Mouse (Mus musculus) gastrocnemius, postnatal 14 days (tissue): Measurements from ENCODE around the gene Ttc7. TPM values are rescaled to one million over a fixed set of nuclear protein-coding genes. Genes with fewer than 3 reads are reported as not detected.
"Not testable (repeated sequence)": the region's sequence is repeated elsewhere in the genome, so short reads cannot be mapped to it uniquely, and the experiment has no call there.

ENCODE experiments used
- DNase-seq: peaks from one replicate; pipeline ENCODE4 v3.0.0; 2021; ENCODE audit warnings: mixed read lengths
- intact Hi-C: fragments of 180-260 bp; cut with DNase I; formaldehyde crosslinking; loops from one replicate; pipeline ENCODE4 v1.15.1; 2025; ENCODE audit warnings: low total_unique reads
- total RNA-seq, 2 experiments: library from RNA; stranded (reverse); gene quantifications; 2 replicates each; pipeline ENCODE4 v1.2.3; 2021

The Ttc7 gene
- total RNA-seq, 2 experiments from 2014 or later, result 13.2 to 14.5 TPM

DNA sequence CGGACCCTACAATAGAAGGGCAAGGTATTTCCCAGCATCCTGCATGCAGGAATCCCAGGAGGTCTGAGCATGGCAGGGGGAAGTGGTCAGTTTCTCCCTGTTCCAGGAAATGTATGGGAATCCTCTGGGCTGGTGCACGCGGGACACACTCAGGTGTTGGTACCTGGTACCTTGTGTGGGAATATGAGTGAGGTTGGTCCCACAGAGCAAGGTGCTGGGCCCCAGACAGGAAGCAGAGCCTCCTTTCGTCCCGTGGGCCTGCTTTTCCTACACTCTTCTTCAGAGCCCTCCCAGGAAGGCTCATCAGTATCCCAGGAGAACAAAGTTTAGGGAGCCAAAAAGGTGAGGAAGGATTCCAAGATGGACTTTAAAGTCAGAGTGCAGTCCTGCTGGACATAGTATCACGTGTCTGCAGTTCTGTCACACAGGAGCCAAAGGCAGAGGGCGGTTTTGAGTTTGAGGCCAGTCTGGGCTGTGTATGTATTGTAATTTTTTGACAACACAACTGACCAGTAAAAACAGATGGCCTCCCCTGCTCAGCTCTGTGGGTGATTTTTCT, 1.9 kb downstream of the Ttc7 start:
- no peak for DNase-seq
- intact Hi-C loops, result no loop called here

DNA sequence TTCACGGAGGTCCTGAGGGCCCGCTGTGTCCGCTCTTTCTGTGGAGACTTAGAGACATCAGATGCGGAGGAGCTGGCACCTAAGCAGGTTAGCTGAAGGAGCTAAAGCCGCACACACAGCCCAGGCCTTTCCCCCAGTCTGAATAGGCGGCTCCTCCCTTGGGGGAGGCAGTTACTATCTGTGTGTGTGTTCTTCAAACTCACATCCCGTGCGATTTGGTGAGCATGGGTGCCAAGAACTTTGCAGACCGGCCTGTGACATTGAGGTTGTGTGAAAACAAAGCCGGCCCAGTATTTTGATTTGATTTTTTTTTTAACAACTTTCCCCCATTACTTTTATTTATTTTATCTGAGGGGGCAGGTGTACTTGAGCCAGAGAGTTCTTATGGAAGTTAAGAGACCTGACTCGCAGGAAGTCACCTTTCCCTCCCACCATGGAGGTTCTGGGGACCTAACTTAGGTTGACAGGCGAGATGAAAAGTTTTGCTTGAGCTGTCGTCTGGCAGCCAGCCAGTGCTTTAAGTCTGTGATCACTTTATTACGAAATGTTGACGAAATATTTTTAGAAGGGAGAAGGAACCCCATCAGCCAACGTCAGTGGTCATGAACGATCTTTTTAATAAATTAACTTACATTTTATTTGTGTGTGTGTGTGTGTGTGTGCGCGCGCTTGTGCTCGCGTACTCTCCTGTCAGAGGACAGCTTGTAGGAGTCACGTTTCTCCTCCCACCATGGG, 3.2 kb downstream of the Ttc7 start:
- intact Hi-C loops, result no loop called here

DNA sequence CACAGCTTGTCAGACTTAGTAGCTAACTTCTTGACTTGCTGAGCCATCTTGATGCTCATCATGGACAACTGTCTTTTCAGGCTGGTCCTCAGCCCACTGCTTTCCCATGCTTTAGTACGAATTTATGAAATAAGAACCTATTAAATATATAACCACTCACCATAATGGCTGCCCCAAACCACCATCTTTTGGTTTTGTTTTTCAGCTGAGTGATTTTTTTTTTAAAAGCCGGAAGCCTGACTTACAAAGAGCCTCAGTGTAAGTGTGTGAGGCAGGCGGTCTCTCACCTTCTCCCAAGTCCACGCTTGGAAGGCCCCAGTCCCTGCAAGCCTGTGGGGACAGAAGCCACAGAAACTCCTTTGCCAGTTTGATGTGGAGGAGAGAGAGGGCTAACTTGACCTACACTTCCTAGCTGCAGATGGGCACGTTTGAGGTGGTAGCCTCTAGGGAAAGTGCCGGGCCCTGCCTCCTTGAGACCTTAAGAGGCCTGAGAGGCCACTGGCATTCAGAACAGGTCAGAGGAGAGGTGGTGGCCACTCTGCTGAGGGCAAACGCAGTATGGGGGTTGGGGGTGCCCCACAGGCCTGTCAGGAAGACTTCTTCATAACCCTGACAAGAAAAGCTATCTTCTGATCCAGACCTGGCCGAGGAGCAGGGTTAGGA, 3.9 kb downstream of the Ttc7 start:
- intact Hi-C loops, result no loop called here

More for the DNA sequence above, 3.2 kb downstream of the Ttc7 start:
- DNase-seq, result no peak

DNA sequence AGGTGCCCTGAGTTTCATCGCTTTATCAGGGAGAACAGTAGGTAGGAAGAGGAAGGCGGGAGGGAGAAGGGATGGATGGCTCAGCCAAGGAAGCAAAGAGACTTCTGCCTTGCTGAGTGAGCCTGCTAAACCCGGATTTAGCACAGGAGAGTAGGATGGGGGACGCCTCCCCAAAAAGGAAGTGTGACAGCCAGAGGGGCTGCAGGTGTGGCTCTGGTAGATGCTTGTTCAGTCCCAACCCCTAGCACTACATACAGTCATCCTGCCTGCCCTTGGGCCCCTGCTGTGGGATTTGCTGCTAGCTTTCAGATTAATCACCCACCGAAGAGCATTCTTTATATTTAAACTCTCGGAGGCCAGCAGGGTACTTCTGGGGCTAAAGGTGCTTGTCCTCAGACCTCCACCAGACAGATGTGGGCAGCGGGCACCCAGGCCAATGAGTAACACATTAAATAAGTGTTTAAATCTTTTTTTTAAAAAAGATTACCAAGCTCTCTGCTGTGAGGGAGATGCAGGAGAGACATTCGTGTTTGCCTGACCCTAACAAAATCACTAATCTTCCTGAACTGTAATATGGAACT, 4.6 kb downstream of the Ttc7 start:
- intact Hi-C loops, result no loop called here
- DNase-seq, result no peak

More for the DNA sequence above, 3.9 kb downstream of the Ttc7 start:
- DNase-seq, result no peak

DNA sequence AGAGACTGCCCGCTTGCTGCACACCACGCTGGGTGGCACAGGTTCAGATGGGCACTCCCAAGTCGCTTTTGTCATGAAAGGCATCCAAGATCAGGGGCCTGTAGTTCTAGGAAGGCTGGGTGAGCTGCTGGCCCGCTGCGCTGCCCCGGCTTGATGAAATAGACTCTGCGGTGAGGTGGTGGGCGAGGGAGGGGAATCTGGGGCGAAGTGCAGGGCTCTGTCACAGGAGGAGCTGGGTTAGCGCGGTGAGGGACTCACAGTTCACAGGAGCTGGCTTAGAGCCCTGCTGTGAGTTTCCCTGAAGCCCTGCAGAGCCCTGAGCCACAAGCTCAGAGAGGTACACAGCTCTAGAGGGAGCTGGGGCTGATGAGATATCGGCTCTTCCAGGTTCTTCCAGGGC, 5.4 kb downstream of the Ttc7 start:
- intact Hi-C loops, result no loop called here

DNA sequence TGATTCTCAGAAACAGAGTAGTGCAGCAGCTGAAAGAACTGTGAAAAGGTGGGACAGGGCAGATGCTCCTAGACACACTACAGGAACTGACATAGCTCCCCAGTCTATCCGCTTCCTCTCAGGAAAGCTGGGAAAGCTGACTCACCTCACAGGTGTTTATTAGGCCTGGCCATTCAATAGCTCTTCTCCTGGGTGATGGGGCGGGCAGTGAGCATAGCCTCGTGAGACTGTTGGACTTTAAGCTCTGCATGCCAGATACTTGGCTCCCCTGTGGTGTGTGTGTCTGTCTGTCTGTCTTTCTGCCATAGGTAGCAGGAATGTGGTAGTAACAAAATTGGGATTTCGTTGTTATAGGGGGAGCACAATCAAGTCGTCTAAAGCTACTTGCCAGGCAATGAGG, 6.7 kb downstream of the Ttc7 start:
- intact Hi-C loops, result no loop called here
- no peak for DNase-seq

More for the DNA sequence above, 5.4 kb downstream of the Ttc7 start:
- no peak for DNase-seq

DNA sequence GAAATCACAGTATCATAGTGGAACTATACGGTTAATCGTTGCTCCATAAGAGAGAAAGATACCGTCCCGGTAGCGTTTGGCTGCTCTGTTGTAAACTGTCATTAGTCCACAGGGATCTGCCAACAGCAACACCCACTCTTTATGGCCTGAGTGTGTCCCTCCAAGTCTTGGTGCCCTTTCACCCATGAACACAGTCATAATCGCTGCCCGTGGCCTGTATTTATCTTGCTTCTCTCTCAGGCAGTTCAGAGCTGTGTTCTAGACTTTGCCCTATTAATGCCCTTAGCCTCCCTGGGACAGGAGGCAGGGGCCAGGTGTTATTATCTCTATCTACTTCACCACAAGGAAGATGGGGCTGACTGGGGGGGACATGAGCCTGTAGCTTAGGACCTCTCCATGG, 8.4 kb downstream of the Ttc7 start:
- DNase-seq, result no peak
- intact Hi-C loops, result no loop called here

DNA sequence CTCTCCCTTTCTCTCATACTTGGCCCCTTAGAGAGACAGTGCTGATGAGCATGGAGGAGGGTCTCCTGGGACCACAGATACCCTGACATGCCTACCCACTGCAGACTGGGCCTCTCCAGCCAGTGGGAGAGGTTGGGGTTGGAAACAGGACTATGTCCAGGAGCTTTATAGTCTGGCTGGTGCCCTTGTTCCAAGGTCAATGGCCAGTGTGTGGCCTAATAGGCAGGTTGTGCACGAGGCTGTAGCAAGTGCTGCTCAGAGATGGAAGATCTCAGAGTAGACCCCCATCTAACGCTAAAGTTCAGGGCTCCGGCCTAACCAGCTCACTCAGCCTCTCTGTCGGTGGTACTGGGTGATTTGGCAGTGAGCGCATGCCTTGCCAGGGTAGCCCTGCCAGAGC, 9.1 kb downstream of the Ttc7 start:
- intact Hi-C loops, result no loop called here
- DNase-seq, result no peak

DNA sequence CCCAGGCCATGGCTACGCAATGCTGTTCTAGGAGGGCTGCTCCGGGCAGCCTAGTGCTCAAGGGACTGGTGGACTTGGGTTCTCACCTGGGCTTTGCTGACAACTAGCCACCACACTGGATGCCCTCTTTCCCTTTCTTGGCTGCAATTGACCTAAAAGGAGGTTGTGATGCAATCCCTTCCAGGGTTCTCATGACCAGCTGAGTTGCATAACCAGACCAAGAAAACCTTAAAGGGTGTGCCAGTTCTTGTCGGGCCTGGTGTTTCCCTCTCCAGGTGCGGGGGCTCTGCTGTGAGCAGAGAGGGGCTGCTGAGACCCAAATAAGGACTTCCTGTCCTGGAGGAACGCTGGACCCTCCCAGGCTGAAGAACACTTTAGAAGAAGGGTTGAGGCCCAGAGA, 10.4 kb downstream of the Ttc7 start:
- intact Hi-C loops, result no loop called here
- DNase-seq, result no peak

DNA sequence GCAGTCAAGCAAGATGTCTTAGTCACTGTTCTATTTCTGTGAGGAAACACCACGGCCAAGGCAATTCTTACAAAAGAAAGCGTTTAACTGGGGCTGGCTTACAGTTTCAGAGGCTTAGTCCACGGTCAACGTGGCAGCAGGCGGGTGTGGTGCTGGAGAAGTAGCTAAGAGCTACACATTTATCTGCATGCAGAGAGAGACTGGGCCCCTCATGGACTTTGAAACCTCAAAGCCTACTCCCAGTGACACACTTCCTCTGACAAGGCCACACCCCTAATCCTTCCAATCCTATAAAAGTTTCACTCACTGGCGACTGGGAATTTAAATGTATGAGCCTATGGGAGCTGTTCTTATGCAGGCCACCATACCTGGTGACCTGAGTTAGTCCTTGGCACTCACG, 13.1 kb downstream of the Ttc7 start:
- no peak for DNase-seq
- intact Hi-C loops, result no loop called here

DNA sequence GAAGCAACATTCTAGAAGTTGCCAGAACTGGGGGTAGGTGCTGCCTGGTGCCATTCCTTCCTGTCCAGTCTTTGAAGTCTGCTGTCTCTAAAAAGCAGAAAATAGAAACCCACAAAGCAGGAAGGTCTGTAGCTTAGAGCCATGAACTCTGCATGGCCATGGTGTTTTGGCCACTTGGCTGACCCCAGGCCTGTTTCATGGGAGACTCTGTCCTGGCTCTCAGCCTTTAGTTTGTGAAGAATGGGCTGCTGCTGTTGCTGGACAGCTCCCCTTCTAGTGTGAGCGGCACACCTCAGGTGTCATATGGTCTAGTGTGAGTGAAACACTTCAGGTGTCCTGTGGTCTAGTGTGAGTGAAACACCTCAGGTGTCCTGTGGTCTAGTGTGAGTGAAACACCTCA, 14.0 kb downstream of the Ttc7 start:
- DNase-seq, intact Hi-C loops: not testable (repeated sequence)

DNA sequence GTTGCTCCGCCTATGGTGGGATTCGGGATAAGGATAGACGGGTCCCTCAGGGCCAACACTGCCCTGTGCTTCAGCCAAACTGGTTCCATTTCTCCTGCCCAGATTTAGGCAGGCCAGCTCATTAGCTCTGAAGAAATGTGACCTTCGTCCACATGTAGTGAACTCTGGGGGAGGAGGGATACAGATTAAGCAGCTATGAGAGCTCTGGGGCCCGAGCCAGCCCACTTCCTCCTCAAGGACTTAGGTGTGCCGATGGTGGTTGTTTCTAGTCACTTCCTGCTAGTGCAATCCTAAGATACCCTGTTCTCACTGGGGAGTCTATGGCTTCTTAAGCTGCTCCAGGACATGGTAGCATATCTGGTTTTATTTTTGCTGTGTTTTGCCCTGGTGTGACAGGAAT, 16.3 kb downstream of the Ttc7 start:
- intact Hi-C loops, result no loop called here
- DNase-seq, result no peak

DNA sequence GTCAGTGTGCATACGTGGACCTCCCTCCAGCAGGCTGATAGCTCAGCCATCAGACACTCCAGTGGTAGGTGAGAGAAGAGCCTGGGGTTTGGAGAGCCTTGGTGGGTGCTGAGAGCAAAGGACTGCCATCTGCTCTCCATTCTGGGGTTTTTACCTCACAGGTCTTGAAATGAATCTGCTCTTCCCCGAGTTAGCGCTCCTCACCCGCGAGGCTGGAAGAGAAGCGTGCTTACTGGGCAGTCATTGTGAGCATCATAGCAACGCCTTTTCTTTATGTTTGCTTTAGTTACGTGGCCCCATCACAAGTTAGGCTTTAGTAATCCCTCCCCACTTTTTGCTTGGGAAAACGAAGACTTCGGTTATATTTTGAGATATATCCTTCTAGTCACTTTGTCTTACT, 17.7 kb downstream of the Ttc7 start:
- DNase-seq, result no peak
- intact Hi-C loops, result no loop called here

DNA sequence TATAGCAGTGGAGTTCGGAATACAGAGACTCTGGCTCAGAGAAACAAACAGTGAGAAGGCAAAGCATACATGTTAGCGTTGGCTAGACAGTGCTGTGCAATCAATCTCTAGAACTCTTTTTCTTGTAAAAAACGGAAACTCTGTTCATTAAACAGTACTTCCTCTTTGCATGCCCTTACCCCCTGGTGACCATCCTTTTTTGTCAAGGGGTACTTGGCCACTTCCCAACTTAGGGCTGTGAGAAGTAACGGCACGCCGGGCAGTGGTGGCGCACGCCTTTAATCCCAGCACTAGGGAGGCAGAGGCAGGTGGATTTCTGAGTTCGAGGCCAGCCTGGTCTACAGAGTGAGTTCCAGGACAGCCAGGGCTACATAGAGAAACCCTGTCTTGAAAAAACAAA, 18.9 kb downstream of the Ttc7 start:
- intact Hi-C loops, DNase-seq: not testable (repeated sequence)

DNA sequence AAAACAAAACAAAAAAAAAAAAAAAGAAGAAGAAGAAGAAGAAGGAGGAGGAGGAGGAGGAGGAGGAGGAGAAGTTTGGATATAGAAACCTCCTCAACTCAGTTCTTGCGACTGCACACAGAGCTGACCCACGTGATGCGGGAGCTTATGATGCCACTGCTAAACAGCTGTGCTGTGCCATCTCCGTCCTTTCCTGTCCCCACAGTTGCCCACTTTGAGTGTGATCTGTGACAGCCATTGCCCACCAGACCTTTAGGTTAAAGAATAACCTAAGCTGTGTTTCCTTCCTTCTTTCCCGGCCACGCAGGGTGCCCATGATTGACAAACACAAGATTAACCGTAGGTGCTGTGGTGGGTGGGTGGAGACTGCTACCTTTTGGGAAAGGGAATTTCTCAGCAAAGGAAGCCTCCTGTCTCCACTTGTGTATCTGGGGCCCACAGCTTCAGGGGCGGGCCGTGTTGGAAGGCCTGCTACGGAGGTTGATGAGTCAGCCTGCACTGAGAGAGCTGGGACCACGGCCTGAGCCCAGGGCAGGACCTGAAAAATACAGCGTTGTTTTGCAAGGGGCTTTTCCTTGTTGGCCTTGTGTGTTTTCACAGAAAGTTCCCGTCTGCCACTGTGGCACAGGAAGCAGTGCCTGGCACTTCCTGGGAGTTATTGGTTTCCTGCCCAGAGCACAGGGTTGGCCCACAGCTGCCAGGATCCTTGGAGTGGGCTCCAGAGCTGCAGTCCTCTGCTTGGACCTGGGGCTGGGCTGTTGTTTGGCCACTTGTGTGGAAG, 19.5 kb downstream of the Ttc7 start:
- intact Hi-C loops, result no loop called here
- peak; percentile 53 for DNase-seq

DNA sequence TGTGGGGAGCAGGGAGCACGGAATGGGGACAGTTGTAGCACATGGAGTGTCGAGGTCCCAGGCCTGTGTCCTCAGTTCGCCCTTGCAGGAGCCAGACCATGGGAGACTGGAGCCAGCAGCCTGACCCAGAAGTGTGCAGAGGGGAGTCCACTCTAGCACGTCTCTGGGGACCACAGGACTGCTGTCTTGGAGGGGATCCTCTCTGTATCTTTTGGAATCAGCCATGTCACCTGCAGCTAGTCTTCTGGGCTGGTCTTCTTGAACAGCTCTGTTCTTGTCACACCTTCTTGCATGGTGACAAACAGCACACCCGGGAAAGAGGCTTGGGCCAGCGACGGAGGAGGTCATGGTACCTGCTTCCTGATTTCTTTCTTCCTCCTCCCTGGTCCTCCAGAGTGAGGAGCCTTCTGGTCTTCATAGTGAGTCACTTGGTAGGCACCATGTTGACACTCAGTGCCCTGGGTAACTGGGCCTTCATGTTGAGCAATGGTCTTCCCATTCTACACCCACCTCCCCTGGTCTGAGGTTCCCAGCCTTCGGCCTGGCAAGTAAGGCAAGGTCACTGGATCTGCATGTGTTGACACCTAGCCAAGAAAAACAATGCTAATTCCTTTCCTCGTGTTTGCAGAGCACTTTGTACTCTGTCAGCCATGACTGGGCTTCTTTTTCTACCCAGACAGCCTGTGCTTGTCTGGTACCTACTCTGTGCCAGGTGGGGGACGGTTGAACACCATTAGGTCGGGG, 21.6 kb downstream of the Ttc7 start:
- intact Hi-C loops, result no loop called here
- DNase-seq, result no peak

DNA sequence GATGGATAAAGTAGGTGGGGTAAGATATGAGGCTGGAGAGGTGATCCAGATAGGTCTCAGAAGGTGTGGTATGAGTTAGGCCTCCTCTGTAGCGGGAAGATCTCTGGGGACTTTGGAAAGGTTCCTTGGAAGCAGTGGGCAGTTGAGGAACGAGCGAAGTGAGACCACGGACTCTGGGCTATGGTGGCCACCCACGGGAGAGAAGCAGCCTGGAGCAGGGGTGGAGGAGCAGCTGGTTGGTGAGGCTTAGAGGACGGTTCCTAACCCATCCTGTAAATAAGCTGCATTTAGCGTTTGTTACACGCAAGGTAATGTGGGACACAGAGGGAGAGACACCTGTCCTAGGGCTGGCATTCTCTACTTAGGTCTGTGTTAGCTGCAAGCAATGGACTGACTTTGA, 22.4 kb downstream of the Ttc7 start:
- DNase-seq, result no peak

DNA sequence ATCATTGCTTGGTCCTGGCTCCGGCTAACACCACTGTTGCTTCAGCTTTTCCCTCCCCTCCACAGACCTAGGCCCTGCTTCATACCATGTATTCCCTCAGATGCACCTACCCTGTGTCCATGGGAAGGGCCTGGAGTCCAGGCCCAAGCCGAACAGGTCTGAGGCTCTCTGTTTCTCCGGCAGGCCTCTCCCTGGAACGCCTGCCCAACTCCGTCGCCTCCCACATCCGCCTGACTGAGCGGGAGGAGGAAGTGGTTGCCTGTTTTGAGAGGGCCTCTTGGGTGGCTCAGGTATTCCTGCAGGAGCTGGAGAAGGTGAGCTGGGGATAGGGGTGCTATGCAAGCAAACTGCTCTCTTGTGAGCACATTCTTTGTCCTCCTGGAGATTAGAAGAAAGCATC, 24.1 kb downstream of the Ttc7 start:
- intact Hi-C loops, result no loop called here
- DNase-seq, result no peak

More for the DNA sequence above, 22.4 kb downstream of the Ttc7 start:
- intact Hi-C loops, result no loop called here

DNA sequence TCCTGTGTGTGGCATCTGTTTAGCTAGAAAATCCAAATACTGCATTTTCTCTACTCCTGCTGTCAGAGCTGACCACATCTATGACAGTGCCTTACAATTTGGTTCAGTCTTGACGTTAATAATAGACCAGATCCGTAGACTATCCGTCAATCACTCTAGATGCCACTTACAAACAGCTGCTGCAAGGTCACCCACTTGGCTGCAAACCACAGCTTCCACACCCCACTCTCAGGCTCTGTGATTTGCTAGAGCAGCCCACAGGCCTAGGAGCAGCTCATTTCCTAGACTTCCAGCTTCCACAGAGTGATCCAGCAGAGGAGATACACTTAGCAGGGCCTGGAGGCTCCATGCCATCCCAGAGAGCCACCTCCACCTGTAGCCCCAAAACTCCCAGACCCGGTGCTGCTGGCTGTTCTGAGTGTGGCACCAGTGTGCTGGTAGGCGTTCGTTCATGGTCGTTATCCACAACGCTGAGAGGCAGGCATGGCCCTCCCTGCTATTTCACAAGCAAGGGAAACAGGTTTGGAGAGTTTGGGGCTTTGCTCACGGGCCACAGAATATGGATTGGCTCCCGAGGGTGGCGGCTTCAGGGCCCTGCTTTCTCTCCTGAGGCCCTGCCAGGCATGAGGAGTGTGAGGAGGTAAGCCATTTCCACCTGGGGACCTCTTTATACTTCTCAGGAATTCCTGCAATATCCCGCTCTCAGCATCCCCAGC, 26.5 kb downstream of the Ttc7 start:
- intact Hi-C loops, result no loop called here
- no peak for DNase-seq
